Mouse (Mus musculus) hindbrain, embryonic 10.5 days (tissue): Measurements from ENCODE around the gene Gm5483. TPM values are rescaled to one million over a fixed set of nuclear protein-coding genes. Genes with fewer than 3 reads are reported as not detected.
"Not testable (repeated sequence)": the region's sequence is repeated elsewhere in the genome, so short reads cannot be mapped to it uniquely, and the experiment has no call there.

ENCODE experiments used
- DNase-seq: peaks from one replicate; pipeline ENCODE4 v3.0.0-alpha.2; 2017; ENCODE audit warnings: low spot score
- H3K27ac ChIP-seq: fragments of 300-500 bp; sonication (generic); 2 replicates; pipeline ENCODE4 v1.5.1; 2016; ENCODE audit warnings: mild to moderate bottlenecking, moderate library complexity
- H3K27me3 ChIP-seq: fragments of 300-500 bp; sonication (generic); 2 replicates; pipeline ENCODE4 v1.6.1; 2016; ENCODE audit warnings: mild to moderate bottlenecking; ENCODE audit not compliant: poor library complexity, insufficient read depth, severe bottlenecking
- H3K36me3 ChIP-seq: fragments of 300-500 bp; sonication (generic); 2 replicates; pipeline ENCODE4 v1.6.1; 2016; ENCODE audit warnings: mild to moderate bottlenecking, moderate library complexity
- H3K4me1 ChIP-seq: fragments of 300-500 bp; sonication (generic); replicated peaks from 2 replicates; pipeline ENCODE4 v1.6.1; 2016; ENCODE audit warnings: mild to moderate bottlenecking
- H3K4me3 ChIP-seq: fragments of 300-500 bp; sonication (generic); 2 replicates; pipeline ENCODE4 v1.5.1; 2016; ENCODE audit warnings: mild to moderate bottlenecking, moderate library complexity
- H3K9me3 ChIP-seq: fragments of 300-500 bp; sonication (generic); 2 replicates; pipeline ENCODE4 v1.6.1; 2016; ENCODE audit warnings: mild to moderate bottlenecking, moderate library complexity
- WGBS: fragments of 180-500 bp; shearing (Covaris S2); methylation state at CpG from one replicate; pipeline ENCODE4 v1.1.7; 2016; 5-methylcytosine and 5-hydroxymethylcytosine counted together
- polyA plus RNA-seq: library from polyadenylated mRNA; unstranded; fragments of >200 nt; fragmentation: Nextera tagmentation; extraction: Ambion mirVana; gene quantifications from 2 replicates; pipeline ENCODE4 v1.2.1, GENCODE M21; 2016

Gm5483 gene
- polyA plus RNA-seq, result not detected in 2 replicates

GRCm38 (mm10) chr16:36183912-36184311 lies at the start of gene Gm5483:
Gene Gm5483 (plus strand): TSS chr16:36184212.
- not testable (repeated sequence) for H3K27ac ChIP-seq, H3K4me1 ChIP-seq, H3K36me3 ChIP-seq, DNase-seq, H3K9me3 ChIP-seq, H3K27me3 ChIP-seq, H3K4me3 ChIP-seq
- WGBS, result 82% methylated on average over 4 of the region's 4 CpGs

- no peak overlapping the region for H3K27ac ChIP-seq
- WGBS, result 88% methylated on average over 2 of the region's 2 CpGs
- H3K4me1 ChIP-seq, result no peaks in the 10 kb centered on the region
- no peaks in the 10 kb centered on the region for H3K36me3 ChIP-seq
- H3K9me3 ChIP-seq, result no peaks in the 10 kb centered on the region
- no peaks in the 10 kb centered on the region for H3K27me3 ChIP-seq
- DNase-seq, result no peak
- H3K4me3 ChIP-seq, result no peak overlapping the region
These were observed 45.8 kb upstream of the Gm5483 start for GRCm38 (mm10) chr16:36138201-36138600.

GRCm38 (mm10) chr16:36156402-36156975 lies 27.5 kb upstream of the Gm5483 start, which contains the start of gene Stfa2l1:
Gene Stfa2l1 (plus strand): TSS chr16:36156811.
- Histone ChIP-seq H3K36me3 (no peaks in the 10 kb centered on the region), H3K4me1 (no peaks in the 10 kb centered on the region), H3K27ac (no peak within 1 kb of the TSS), H3K4me3 (no peak within 1 kb of the TSS), H3K9me3 (no peaks in the 10 kb centered on the region), H3K27me3 (no peaks in the 10 kb centered on the region)
- no peak for DNase-seq

GRCm38 (mm10) chr16:36167841-36168240 lies 16.2 kb upstream of the Gm5483 start:
- not testable (repeated sequence) for H3K4me3 ChIP-seq, H3K27me3 ChIP-seq, H3K4me1 ChIP-seq, H3K36me3 ChIP-seq, H3K27ac ChIP-seq, DNase-seq, H3K9me3 ChIP-seq
- WGBS, result 75% methylated on average over 10 of the region's 10 CpGs

- H3K9me3 ChIP-seq, result no peaks in the 10 kb centered on the region
- no peaks in the 10 kb centered on the region for H3K4me1 ChIP-seq
- no peak for DNase-seq
- H3K4me3 ChIP-seq, result no peak overlapping the region
- no peaks in the 10 kb centered on the region for H3K27me3 ChIP-seq
- no peak overlapping the region for H3K27ac ChIP-seq
- no peaks in the 10 kb centered on the region for H3K36me3 ChIP-seq
These were observed 7.9 kb upstream of the Gm5483 start for GRCm38 (mm10) chr16:36176108-36176507.

- H3K36me3 ChIP-seq, result no peaks in the 10 kb centered on the region
- H3K4me1 ChIP-seq, result no peaks in the 10 kb centered on the region
- H3K4me3 ChIP-seq, result no peak overlapping the region
- H3K9me3 ChIP-seq, result no peaks in the 10 kb centered on the region
- DNase-seq, result no peak
- WGBS, result 85% methylated on average over 2 of the region's 2 CpGs
- H3K27me3 ChIP-seq, result no peaks in the 10 kb centered on the region
- no peak overlapping the region for H3K27ac ChIP-seq
These were observed 4.1 kb upstream of the Gm5483 start for GRCm38 (mm10) chr16:36179910-36180309.

- Histone ChIP-seq H3K36me3 (no peaks in the 10 kb centered on the region), H3K27me3 (no peaks in the 10 kb centered on the region), H3K27ac (no peak overlapping the region), H3K4me3 (peak overlapping the region; percentile 9; the same call in 1 of the 2 replicates), H3K4me1 (peaks cover 5% of the 10 kb centered on the region; the same call in 1 of the 2 replicates), H3K9me3 (no peaks in the 10 kb centered on the region)
- WGBS, result 43% methylated on average over 19 of the region's 19 CpGs
- DNase-seq, result peak; percentile 5
These were observed 15.2 kb downstream of the Gm5483 start for GRCm38 (mm10) chr16:36199226-36199625.

- H3K27me3 ChIP-seq, result no peaks in the 10 kb centered on the region
- no peaks in the 10 kb centered on the region for H3K9me3 ChIP-seq
- H3K36me3 ChIP-seq, result no peaks in the 10 kb centered on the region
- 86% methylated on average over 5 of the region's 5 CpGs for WGBS
- H3K4me3 ChIP-seq, result no peak overlapping the region
- peaks cover 5% of the 10 kb centered on the region; the same call in 1 of the 2 replicates for H3K4me1 ChIP-seq
- DNase-seq, result no peak
- H3K27ac ChIP-seq, result no peak overlapping the region
These were observed 19.8 kb downstream of the Gm5483 start for GRCm38 (mm10) chr16:36203846-36204245.

- H3K4me3 ChIP-seq, result not testable (repeated sequence)
These were observed 21.7 kb downstream of the Gm5483 start for GRCm38 (mm10) chr16:36205684-36206083.

GRCm38 (mm10) chr16:36209967-36210453 lies 26.0 kb downstream of the Gm5483 start, which contains the start of gene Gm5416:
Gene Gm5416 (plus strand): TSS chr16:36210403.
- no peak for DNase-seq
- H3K27ac ChIP-seq, result no peak within 1 kb of the TSS
- no peak within 1 kb of the TSS for H3K4me3 ChIP-seq
- no peaks in the 10 kb centered on the region for H3K36me3 ChIP-seq
- WGBS, result 88% methylated on average over 2 of the region's 2 CpGs
- no peaks in the 10 kb centered on the region for H3K27me3 ChIP-seq
- H3K4me1 ChIP-seq, result no peaks in the 10 kb centered on the region
- H3K9me3 ChIP-seq, result no peaks in the 10 kb centered on the region

More at GRCm38 (mm10) chr16:36205684-36206083, 21.7 kb downstream of the Gm5483 start:
- H3K4me1 ChIP-seq, H3K36me3 ChIP-seq, DNase-seq, H3K27me3 ChIP-seq, H3K27ac ChIP-seq, H3K9me3 ChIP-seq: not testable (repeated sequence)
- WGBS, result 49% methylated on average over 2 of the region's 2 CpGs

GRCm38 (mm10) chr16:36221168-36221567 lies 37.2 kb downstream of the Gm5483 start, which contains the start of gene 2010005H15Rik:
Gene 2010005H15Rik (plus strand): TSS chr16:36221468.
- not testable (repeated sequence) for H3K9me3 ChIP-seq, H3K36me3 ChIP-seq, DNase-seq, H3K27me3 ChIP-seq, H3K27ac ChIP-seq, H3K4me1 ChIP-seq, H3K4me3 ChIP-seq
- 94% methylated on average over 7 of the region's 7 CpGs for WGBS
